Mouse (Mus musculus) forebrain, embryonic 14.5 days (tissue): ENCODE measurements around the gene Osbpl8. TPM values are rescaled to one million over a fixed set of nuclear protein-coding genes. Genes with fewer than 3 reads are reported as not detected.

Experiments
- ATAC-seq: fragments of 200-750 bp; cut with Nextera tagmentation; 2 replicates; pipeline ENCODE4 v1.8.0; 2017; ENCODE audit warnings: mild to moderate bottlenecking, moderate library complexity
- DNase-seq: peaks from one replicate; pipeline ENCODE4 v3.0.0-alpha.2; 2015; ENCODE audit warnings: low spot score
- H3K27ac ChIP-seq: fragments of 300-500 bp; sonication (generic); 2 replicates; pipeline ENCODE4 v1.5.1; 2014; ENCODE audit warnings: low read depth, mild to moderate bottlenecking, control low read depth, low read length, moderate library complexity
- H3K27me3 ChIP-seq: fragments of 300-500 bp; sonication (generic); replicated peaks from 2 replicates; pipeline ENCODE4 v1.6.1; 2014; ENCODE audit warnings: low read length, control low read depth, mixed read lengths; ENCODE audit not compliant: control insufficient read depth, insufficient read depth
- H3K36me3 ChIP-seq: fragments of 300-500 bp; sonication (generic); 2 replicates; pipeline ENCODE4 v1.6.1; 2014; ENCODE audit warnings: low read length, control low read depth; ENCODE audit not compliant: control insufficient read depth, insufficient read depth
- H3K4me1 ChIP-seq: fragments of 300-500 bp; sonication (generic); 2 replicates; pipeline ENCODE4 v1.6.1; 2014; ENCODE audit warnings: antibody characterized with exemption, low read length, control low read depth; ENCODE audit not compliant: control insufficient read depth, insufficient read depth
- H3K4me2 ChIP-seq: fragments of 300-500 bp; sonication (generic); 2 replicates; pipeline ENCODE4 v1.6.1; 2014; ENCODE audit warnings: mild to moderate bottlenecking, control low read depth, low read length
- H3K4me3 ChIP-seq: fragments of 300-500 bp; sonication (generic); 2 replicates; pipeline ENCODE4 v1.5.1; 2014; ENCODE audit warnings: low read depth, low read length, control low read depth
- H3K9ac ChIP-seq: fragments of 300-500 bp; sonication (generic); 2 replicates; pipeline ENCODE4 v1.6.1; 2014; ENCODE audit warnings: mild to moderate bottlenecking, low read length, control low read depth, moderate library complexity
- H3K9me3 ChIP-seq: fragments of 300-500 bp; sonication (generic); replicated peaks from 2 replicates; pipeline ENCODE4 v1.6.1; 2016; ENCODE audit warnings: low read length, control low read depth, mixed read lengths; ENCODE audit not compliant: control insufficient read depth
- WGBS: fragments of 180-500 bp; shearing (Covaris S2); extraction: QIAGEN DNeasy Blood & Tissue Kit; methylation state at CpG from one replicate; pipeline ENCODE4 v1.1.7; 2014; 5-methylcytosine and 5-hydroxymethylcytosine counted together
- polyA plus RNA-seq: library from polyadenylated mRNA; unstranded; fragments of >200 nt; fragmentation: Nextera tagmentation; extraction: Ambion mirVana; gene quantifications from 2 replicates; pipeline ENCODE4 v1.2.1, GENCODE M21; 2014

Osbpl8 gene
- polyA plus RNA-seq, 1 experiment from 2014 or later: 12.9 TPM

DNA sequence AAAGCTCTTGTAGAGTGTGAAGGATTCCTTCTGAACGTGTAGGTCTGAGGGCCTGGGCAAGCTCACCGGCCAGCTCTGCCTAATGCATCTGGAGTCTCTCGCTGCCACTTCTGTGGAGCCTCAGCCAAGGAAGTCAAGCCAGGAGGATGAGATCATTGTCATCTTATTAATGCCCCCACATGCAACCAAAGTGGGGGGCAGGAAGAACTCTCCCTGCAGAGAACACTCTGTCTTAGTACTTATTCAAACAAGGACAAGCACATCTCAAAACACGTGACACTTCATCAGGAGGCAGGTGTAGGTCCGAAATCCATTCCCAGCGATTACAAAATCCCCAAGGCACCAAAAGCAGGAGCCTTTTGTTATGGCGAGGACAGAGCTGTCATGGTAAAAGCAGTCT is 177.2 kb downstream of the Osbpl8 start:
- Histone ChIP-seq H3K36me3 (no peaks in the 10 kb centered on the region), H3K4me2 (no peak overlapping the region), H3K9ac (no peak overlapping the region), H3K27me3 (no peaks in the 10 kb centered on the region), H3K4me1 (no peaks in the 10 kb centered on the region), H3K9me3 (no peaks in the 10 kb centered on the region), H3K4me3 (no peak overlapping the region), H3K27ac (no peak overlapping the region)
- no peak for DNase-seq
- no peak for ATAC-seq
- 88% methylated on average over 7 of the region's 7 CpGs for WGBS

DNA sequence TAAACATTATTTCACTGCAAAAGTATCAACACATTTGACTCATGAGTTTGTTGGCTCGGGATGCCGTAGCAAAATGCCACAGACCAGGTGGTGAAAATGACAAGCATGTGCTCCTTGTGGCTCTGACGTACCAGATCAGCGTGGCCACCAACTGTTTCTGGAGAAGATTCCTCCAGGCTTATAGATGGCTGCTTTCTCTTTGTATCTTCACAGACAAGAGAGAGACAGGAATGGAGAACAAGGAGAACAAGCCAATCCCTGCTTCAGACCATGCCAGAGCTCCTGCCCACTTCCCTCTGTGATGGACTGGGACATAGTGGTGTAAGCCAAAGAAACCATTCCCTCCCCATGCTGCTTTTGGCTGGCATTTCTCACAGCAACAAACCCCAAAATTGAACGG is 179.0 kb downstream of the Osbpl8 start:
- Histone ChIP-seq H3K27me3 (no peaks in the 10 kb centered on the region), H3K36me3 (no peaks in the 10 kb centered on the region), H3K4me1 (no peaks in the 10 kb centered on the region), H3K4me3 (no peak overlapping the region), H3K4me2 (no peak overlapping the region), H3K27ac (no peak overlapping the region), H3K9ac (no peak overlapping the region), H3K9me3 (no peaks in the 10 kb centered on the region)
- no peak for DNase-seq
- no peak for ATAC-seq
- 87% methylated on average over 5 of the region's 5 CpGs for WGBS

Other genes starting within 250 kb of the Osbpl8 start
- gene Csrp2, start 245.0 kb upstream of the Osbpl8 start, polyA plus RNA-seq: 181 and 218 TPM in 2 replicates
- gene Zdhhc17, start 154.6 kb upstream of the Osbpl8 start, polyA plus RNA-seq: 54.2 and 64.3 TPM in 2 replicates
- gene Bbs10, start 133.9 kb downstream of the Osbpl8 start, polyA plus RNA-seq: 6.2 and 7.1 TPM in 2 replicates